Mouse (Mus musculus) retina, postnatal 7 days (tissue): ENCODE data around the gene Trim54.

ENCODE experiments used
- DNase-seq: peaks from one replicate; pipeline ENCODE4 v3.0.0-alpha.2; 2012; ENCODE audit warnings: low read depth, low spot score

Trim54 gene

GRCm38 (mm10) chr5:31116354-31116753, at the start of gene Trim54:
Gene Trim54, plus strand, starts transcription at chr5:31116712.
- no peak for DNase-seq

- DNase-seq: no peak
These were observed 46.7 kb upstream of the Trim54 start for GRCm38 (mm10) chr5:31069810-31070209.

- DNase-seq: no peak
These were observed 45.5 kb upstream of the Trim54 start for GRCm38 (mm10) chr5:31071059-31071458.

GRCm38 (mm10) chr5:31071821-31072220, 44.7 kb upstream of the Trim54 start:
- no peak for DNase-seq

- no peak for DNase-seq
These were observed 43.3 kb upstream of the Trim54 start for GRCm38 (mm10) chr5:31073176-31073575.

GRCm38 (mm10) chr5:31076346-31076745, 40.2 kb upstream of the Trim54 start:
- no peak for DNase-seq

GRCm38 (mm10) chr5:31080059-31080794, 36.3 kb upstream of the Trim54 start:
- no peak for DNase-seq

- DNase-seq: no peak
These were observed 35.7 kb upstream of the Trim54 start for GRCm38 (mm10) chr5:31080795-31081164.

- DNase-seq: no peak
These were observed 35.1 kb upstream of the Trim54 start for GRCm38 (mm10) chr5:31081386-31081785.

GRCm38 (mm10) chr5:31082355-31082754, 34.2 kb upstream of the Trim54 start:
- DNase-seq: no peak

GRCm38 (mm10) chr5:31082935-31083625, 33.4 kb upstream of the Trim54 start:
- no peak for DNase-seq

- no peak for DNase-seq
These were observed 32.6 kb upstream of the Trim54 start for GRCm38 (mm10) chr5:31083949-31084348.

GRCm38 (mm10) chr5:31086606-31087005, 29.9 kb upstream of the Trim54 start:
- DNase-seq: no peak

- DNase-seq: no peak
These were observed 29.4 kb upstream of the Trim54 start for GRCm38 (mm10) chr5:31087131-31087530.

- DNase-seq: no peak
These were observed 24.1 kb upstream of the Trim54 start for GRCm38 (mm10) chr5:31092231-31092975.

GRCm38 (mm10) chr5:31093151-31094041, 23.1 kb upstream of the Trim54 start:
- no peak for DNase-seq

- DNase-seq: no peak
These were observed 22.3 kb upstream of the Trim54 start for GRCm38 (mm10) chr5:31094100-31094798.

GRCm38 (mm10) chr5:31094799-31095691, 21.5 kb upstream of the Trim54 start:
- DNase-seq: no peak

GRCm38 (mm10) chr5:31095711-31096480, 20.6 kb upstream of the Trim54 start:
- no peak for DNase-seq
